Mouse (Mus musculus) ZHBTc4 (cell line): ENCODE results near the gene Hdac8.
A peak's percentile ranks its signal among the peaks of the same experiment; 100 is the strongest.

ENCODE experiments used
- DNase-seq: peaks from one replicate; pipeline ENCODE4 v3.0.0-alpha.2; 2011; ENCODE audit warnings: low read depth, low spot score

Hdac8 gene

GRCm38 (mm10) chrX:102504644-102505481 lies at the start of gene Hdac8:
TSS of gene Hdac8 (minus strand) at chrX:102505359.
- DNase-seq: peak; percentile 67

GRCm38 (mm10) chrX:102509205-102509604 lies 4.0 kb upstream of the Hdac8 start:
- DNase-seq: no peak

- no peak for DNase-seq
Observed at GRCm38 (mm10) chrX:102504179-102504578, 980 bp downstream of the Hdac8 start.

GRCm38 (mm10) chrX:102493992-102494730 lies 11.0 kb downstream of the Hdac8 start:
- DNase-seq: peak; percentile 20

GRCm38 (mm10) chrX:102485575-102485974 lies 19.6 kb downstream of the Hdac8 start:
- DNase-seq: peak; percentile 2

- DNase-seq: no peak
Observed at GRCm38 (mm10) chrX:102479665-102480064, 25.5 kb downstream of the Hdac8 start.

- peak; percentile 54 for DNase-seq
Observed at GRCm38 (mm10) chrX:102478965-102479364, 26.2 kb downstream of the Hdac8 start.

- DNase-seq: no peak
Observed at GRCm38 (mm10) chrX:102478481-102478880, 26.7 kb downstream of the Hdac8 start.

GRCm38 (mm10) chrX:102476784-102477183 lies 28.4 kb downstream of the Hdac8 start:
- peak; percentile 51 for DNase-seq

GRCm38 (mm10) chrX:102475555-102475954 lies 29.6 kb downstream of the Hdac8 start:
- DNase-seq: no peak

GRCm38 (mm10) chrX:102418343-102419127 lies 86.6 kb downstream of the Hdac8 start:
- no peak for DNase-seq

GRCm38 (mm10) chrX:102416972-102417371 lies 88.2 kb downstream of the Hdac8 start:
- DNase-seq: no peak

GRCm38 (mm10) chrX:102416386-102416785 lies 88.8 kb downstream of the Hdac8 start:
- DNase-seq: no peak

GRCm38 (mm10) chrX:102384765-102385164 lies 120.4 kb downstream of the Hdac8 start:
- no peak for DNase-seq

- no peak for DNase-seq
Observed at GRCm38 (mm10) chrX:102383151-102383550, 122.0 kb downstream of the Hdac8 start.

- DNase-seq: no peak
Observed at GRCm38 (mm10) chrX:102366510-102366909, 138.6 kb downstream of the Hdac8 start.

GRCm38 (mm10) chrX:102362244-102362643 lies 142.9 kb downstream of the Hdac8 start:
- DNase-seq: no peak

- DNase-seq: no peak
Observed at GRCm38 (mm10) chrX:102353412-102353811, 151.7 kb downstream of the Hdac8 start.

GRCm38 (mm10) chrX:102349843-102350731 lies 155.1 kb downstream of the Hdac8 start:
- no peak for DNase-seq

GRCm38 (mm10) chrX:102348886-102349486 lies 156.2 kb downstream of the Hdac8 start:
- DNase-seq: peak; percentile 1
